Mouse (Mus musculus) induced T-regulatory cell, adult 2 months (primary cell): Measurements from ENCODE around the gene Abcc12.

Source experiments
- DNase-seq: peaks from one replicate; pipeline ENCODE4 v3.0.0-alpha.2; 2012; ENCODE audit warnings: low read depth

Abcc12 gene

DNA sequence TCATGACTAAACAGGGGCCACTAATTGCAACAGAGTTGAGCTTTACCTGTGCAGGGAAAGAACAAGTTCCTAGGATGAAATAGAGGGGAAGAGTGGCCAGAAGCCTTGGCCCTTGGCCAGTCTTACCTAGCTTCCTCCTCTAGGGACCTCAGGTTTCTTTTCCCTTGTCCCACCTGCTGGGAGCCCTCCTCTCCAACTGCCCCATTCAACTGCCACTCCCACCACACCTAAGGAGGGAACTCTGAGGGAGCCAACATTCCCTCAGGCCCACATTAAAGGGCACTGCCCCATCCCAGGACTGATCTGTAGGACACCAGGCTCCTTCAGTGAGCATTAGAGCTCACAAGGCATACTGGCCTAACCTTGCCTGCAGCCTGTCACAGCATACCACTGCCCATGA is at the start of gene Abcc12:
TSS of gene Abcc12 (minus strand) at position 229 of the 400 bp plus-strand sequence.
- no peak for DNase-seq

DNA sequence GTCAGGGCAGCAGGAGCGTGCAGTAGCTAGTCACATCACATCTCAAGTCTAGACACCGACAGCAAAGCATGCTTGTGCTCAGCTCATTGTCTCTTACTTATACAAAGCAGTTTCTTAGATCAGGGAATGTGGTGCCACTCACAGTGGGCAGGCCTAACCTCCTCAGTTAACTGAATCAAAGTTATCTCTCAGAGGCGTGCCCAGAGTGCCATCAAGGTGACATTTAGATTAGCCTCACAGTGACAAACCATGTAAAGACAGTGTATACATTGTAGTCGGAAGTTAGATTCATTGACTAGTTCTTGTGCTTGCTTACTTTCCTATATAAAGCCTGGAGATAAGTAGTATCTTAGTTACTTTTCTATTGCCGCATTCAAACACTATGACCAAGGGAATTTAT is 49.7 kb upstream of the Abcc12 start:
- DNase-seq: no peak

GRCm38 (mm10) chr8:86624915-86625314 is 44.4 kb upstream of the Abcc12 start:
- peak; percentile 40 for DNase-seq

- peak; percentile 96 for DNase-seq
Measured at GRCm38 (mm10) chr8:86623911-86624731, 43.6 kb upstream of the Abcc12 start, which contains the start of gene Lonp2. Gene Lonp2 (plus strand): TSS chr8:86624043.

- DNase-seq: no peak
Measured at GRCm38 (mm10) chr8:86623551-86623910, 43.0 kb upstream of the Abcc12 start.

DNA sequence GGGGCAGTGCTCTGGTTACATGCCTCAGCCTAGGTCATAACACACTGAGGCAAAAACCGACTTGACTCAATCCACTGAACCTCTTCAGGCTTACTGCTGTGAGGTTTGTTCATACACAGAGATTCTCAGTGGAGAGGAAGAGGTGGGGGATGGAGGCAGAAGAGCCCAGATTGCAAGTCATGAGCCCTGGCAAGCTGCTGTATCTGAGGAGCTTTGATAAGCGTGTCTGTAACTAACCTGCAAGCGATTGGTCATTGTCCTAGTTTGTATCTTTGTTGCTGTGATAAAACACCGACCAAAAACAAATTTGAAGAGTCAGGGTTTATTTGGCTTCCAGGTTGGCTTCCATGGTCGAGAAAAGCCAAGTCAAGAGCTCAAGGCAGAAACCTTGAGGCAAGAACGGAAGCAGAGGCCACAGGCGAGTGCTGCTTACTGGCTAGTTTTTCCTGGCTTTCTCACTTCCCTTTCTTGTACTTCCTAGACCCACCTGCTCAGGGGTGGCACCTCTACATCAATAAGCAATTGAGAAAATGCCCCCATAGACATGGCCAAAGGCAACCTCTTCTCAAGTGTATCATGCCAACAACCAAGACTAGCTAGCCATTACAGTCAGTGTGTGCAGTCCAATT is 37.4 kb upstream of the Abcc12 start:
- no peak for DNase-seq

DNA sequence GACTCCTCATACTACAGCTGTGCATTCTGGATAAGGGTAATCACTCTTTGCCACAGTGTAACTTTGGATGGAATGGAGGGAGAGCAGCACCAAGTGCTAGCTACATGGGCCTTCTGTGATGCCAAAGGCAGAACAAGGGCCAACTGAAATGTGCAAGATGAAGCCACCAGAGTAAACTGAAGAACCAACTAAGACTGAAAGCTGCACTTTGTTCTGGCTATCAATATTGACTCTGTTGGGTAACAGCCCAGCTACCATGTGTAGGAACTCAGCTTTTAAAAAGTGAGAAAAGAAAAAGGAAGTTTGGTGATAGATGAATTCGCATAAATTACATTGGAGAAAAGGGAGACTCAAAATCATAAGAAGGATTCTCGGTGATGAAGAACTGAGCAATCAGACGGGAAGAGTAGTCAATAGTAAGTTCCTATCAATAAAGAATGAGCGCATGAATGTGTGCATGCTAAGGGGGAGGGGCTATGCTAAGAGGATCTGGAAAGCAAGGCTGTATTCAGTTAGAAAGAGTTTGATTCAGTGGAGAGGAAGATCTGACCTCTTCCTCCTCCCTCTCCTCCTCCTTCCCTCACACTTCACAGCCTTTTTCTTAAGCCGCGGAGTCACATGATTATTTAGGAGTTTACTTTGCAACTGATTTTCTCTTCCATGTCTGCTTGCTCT is 34.7 kb upstream of the Abcc12 start:
- DNase-seq: no peak

GRCm38 (mm10) chr8:86613798-86614197 is 33.3 kb upstream of the Abcc12 start:
- no peak for DNase-seq

DNA sequence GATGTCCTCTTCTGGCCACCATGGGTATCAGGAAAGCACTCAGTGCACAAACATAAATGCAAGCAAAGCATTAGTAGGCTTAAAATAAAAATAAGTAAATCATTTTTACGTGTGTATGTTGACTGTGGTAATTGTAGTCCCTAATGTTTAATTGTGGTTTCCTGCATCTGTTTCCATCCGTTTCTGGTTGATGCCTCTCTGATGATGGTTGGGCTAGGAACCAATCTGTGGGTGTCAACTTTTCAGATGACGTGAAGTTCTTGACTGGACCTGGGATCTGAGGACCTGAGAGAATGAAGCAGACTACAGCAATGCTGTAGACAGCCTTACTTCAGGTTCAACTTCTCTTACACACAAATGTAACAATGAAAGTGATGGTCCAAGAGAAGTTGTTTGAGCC is 24.2 kb upstream of the Abcc12 start:
- DNase-seq: no peak

DNA sequence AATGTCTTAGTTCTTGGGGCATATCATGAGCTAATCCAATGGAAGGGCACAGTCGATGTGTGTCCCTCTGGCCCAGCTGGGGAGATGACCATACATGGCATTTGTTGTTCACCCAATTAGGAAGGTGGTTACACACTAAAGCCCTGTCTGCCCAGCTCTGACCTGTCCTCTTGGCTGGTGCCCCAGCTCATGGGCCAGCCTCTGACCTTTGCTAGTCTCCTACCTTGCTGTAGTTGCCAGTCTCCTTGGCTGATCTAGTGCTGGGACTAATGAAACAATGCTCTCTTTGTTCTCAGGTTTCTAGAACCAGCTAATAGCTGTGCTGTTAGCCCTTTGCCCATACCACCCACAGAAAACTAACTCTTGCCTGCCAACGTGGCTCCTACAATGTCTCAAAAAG is 22.7 kb upstream of the Abcc12 start:
- no peak for DNase-seq

DNA sequence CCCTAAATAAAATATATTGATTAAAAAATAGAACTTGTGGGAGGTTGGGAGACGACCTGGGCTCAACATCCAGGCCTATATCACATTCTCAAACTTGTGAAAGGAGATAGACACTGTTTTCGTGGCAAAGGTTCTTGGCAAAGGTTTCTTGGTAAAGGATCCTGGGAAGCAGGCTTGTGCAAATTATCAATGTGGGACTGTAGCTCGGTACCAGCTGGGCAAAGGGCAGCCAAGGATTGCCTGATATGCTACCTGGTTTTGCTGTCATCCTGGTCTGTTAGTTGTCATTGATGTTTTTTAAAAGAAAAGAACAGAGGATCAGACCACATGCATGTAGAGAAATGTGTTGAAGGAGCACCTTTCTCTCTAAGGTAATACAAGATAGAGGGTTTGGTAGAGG is 19.8 kb upstream of the Abcc12 start:
- DNase-seq: no peak

DNA sequence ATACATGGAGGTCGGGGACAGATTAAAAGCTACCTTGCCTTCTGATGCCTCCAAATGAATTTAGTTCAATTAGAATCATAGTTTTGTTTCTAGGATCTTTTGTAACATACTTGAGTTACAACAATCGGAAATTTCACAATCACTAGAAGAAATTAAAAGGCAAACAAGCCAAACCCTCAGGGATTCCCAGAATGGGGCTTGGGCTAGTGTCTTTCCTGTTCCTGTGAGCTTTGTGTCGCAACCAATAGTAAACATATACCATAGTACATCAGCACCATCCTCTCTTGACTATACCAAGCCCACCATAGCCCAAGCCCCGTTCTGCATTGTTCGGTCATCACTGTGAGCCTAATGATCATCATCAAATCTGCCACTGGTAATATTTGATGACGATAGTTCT is 18.8 kb upstream of the Abcc12 start:
- DNase-seq: no peak

GRCm38 (mm10) chr8:86597681-86598080 is 17.2 kb upstream of the Abcc12 start:
- no peak for DNase-seq

- no peak for DNase-seq
Measured at GRCm38 (mm10) chr8:86595671-86596070, 15.2 kb upstream of the Abcc12 start.

DNA sequence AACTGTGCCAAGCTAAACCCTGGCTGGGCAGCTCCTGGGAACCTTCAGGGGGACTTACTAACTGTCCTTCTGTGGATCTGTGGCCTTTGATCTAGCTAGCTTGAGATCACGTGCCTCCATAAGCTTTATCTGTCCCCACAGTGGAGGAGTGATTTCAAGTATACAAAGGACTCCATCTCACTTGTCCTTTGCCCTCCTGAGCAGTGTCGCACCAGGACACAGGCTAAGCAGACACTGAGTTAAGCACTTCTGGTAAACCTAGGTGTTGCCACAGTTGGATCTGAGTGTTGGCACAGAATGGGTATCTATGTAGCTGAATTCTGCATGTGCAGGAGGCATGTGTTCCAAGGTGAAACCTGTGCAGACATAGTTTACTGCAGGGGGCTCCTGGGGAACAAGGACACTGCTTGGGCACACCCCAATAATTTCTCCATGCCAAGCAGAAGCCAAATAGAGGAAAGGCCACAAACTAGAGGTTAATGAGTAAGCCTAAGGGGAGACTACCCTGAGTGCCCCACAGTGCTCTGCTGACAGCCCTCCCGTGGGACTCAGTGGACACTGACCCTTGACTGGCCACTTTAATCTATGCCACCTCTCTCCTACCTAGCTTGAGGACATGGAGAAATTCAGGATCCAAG is 13.8 kb upstream of the Abcc12 start:
- no peak for DNase-seq

GRCm38 (mm10) chr8:86593099-86593498 is 12.6 kb upstream of the Abcc12 start:
- DNase-seq: no peak

GRCm38 (mm10) chr8:86588338-86588737 is 7.9 kb upstream of the Abcc12 start:
- no peak for DNase-seq

DNA sequence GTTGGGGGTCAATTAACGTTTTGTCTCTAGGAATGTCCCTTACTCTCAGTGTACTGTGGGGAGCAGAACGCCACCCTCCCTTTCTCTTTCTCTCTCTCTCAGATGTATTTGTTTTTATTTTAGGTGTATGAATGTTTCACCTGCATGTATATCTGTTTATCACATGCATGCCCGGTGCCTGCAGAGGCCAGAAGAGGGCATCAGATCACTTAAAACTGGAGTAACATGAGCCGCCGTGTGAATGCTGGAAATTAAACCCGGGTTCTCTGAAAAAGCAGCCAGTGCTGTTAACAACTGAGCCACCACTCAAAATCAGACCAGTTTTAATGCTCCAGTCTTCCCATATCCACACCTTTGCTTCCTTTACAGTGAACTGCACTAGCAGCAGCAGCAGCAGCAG is 6.2 kb upstream of the Abcc12 start:
- peak; percentile 28 for DNase-seq

- DNase-seq: no peak
Measured at GRCm38 (mm10) chr8:86586058-86586457, 5.6 kb upstream of the Abcc12 start.

DNA sequence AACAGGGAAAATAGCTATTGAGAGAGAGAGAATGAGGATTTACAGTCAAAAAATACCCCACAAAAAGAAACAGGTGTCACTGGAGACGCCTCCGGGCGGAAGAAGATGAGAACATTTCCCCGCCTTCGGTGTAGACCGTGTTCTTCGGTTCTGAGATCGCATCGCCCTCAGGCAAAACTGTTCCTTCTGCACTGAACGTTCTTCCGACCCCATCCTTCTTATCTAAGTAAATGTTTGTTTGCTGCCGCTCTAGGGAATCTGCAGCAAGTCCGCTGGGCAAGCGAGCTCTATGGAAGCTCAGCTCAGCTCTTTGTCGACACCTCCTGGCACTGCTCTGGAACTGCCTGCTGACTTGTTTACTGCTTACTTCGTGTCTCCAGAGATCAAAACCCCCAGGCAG is 5.0 kb upstream of the Abcc12 start:
- peak; percentile 83 for DNase-seq

DNA sequence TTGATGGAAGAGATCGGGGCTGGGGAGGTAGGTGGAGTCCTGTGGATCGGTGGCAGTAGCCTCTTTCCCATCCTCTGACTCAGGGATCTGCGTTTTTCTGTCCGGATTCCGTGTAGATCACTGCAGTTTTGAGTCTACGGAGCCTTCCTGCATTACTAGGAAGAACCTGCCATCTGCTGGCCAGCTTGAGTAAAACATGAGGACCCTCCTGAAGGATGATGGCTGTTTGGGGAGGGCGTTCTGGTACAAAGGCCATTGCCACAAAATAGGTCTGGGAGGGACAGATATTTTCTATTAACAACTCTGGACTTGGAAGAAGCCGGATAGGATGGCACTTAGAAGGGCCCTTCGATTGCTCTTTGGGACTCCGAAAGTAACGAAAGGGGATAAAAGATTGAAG is 4.6 kb upstream of the Abcc12 start:
- DNase-seq: peak; percentile 88

DNA sequence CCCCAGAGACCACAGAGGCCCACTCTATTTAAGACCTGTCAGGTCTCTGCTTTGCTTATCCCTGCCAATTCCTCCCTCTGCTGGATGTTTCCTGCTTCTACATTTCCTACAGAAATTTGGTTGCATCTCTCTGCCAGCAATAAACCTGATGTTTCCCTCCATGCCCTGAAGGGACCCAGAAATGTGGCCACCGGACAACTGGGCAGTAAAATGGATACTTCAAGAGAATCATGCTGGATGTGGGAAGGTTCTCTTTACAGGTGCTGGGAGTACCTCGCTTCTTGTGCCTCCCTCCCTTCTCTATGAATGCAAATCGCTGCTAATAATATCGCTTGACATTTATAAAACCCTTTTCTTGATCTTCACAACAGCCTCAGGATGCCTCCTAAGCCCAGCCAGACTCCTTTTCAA is 1.4 kb upstream of the Abcc12 start:
- no peak for DNase-seq

DNA sequence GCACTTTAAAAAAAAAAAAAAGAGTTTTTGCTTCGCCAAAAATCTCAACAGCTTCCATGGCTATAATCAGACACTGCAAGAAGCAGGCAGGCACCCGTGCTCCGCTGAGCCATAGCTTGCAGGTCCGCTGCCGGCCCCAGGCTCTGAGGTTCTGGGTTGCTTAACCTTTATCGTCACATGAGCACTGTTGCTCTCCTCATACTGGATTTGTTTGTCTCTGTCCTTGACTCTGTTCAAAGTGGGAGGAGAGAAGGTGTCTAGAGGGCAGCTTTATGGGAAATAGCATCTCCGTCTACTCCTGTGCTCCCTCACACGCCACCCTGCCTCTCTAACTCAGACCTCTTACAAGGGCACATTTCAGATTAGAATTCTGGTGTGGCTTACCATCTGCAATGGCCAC is 1.8 kb downstream of the Abcc12 start:
- DNase-seq: no peak
